ENCODE assay signal across 15 mouse cellular contexts in the genomic region with DNA sequence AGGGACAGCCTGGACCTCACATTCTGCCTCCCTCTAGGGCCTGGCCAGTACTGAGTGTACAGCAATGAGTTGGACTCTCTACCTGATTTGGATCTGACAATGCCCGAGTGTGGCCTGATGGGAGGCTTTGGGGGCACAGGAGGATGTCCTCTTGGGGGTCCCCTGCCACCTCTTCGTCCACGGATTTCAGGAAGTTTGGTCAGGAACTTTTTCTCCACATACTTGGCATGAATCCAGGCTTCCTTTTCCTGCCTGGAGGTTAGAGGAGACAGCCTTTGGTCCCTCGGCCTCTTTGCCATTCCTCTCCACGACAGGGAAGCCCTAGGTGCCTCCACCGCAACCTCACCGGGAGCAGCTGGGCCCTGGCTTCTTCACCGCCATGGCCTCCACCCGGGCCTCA. TPM values are rescaled to one million over a fixed set of nuclear protein-coding genes. Genes with fewer than 3 reads are reported as not detected.
A peak's percentile ranks its signal among the peaks of the same experiment; 100 is the strongest.
DNase-seq lines count a peak whose midpoint lies in the region; ATAC-seq and TF ChIP-seq lines count a peak whose summit lies in the region.
"Had no signal": no experiment of that assay in that cellular context is flagged by ENCODE, and none has a peak within 500 bp of the region (broad histone marks: within the 10 kb centered on the region; RNA-seq: fewer than 3 reads in every experiment).

No protein-coding gene starts in this region.

- no peaks in the 10 kb centered on the region for H3K9me3 ChIP-seq in forebrain, embryonic 10.5 days
- H3K9me3 ChIP-seq in forebrain, postnatal 0 days (ENCODE audit: low read length) = no peaks in the 10 kb centered on the region
- H3K9me3 ChIP-seq in limb, embryonic 10.5 days (replicated peaks) = no peaks in the 10 kb centered on the region
- H3K9me3 ChIP-seq: embryonic facial prominence, embryonic 15.5 days; limb, embryonic 12.5 days had no signal

- no peak for TF ChIP-seq CTCF in forebrain, postnatal 0 days (IDR thresholded peaks at IDR 0.05; ENCODE audit: low read depth)
- TF ChIP-seq CTCF in kidney, adult 2 months (conservative IDR thresholded peaks at IDR 0.05; ENCODE audit: insufficient read depth, insufficient read length, low read depth, low read length) = no peak

- 89% methylated on average over 9 of the region's 9 CpGs for WGBS in forebrain, embryonic 10.5 days
- WGBS in forebrain, postnatal 0 days = 83% methylated on average over 9 of the region's 9 CpGs
- 39% methylated on average over 9 of the region's 9 CpGs for WGBS in kidney, adult 2 months
- WGBS in limb, embryonic 10.5 days = 83% methylated on average over 9 of the region's 9 CpGs

- H3K36me3 ChIP-seq in forebrain, embryonic 10.5 days (replicated peaks) = no peaks in the 10 kb centered on the region
- no peaks in the 10 kb centered on the region for H3K36me3 ChIP-seq in forebrain, postnatal 0 days (ENCODE audit: insufficient read depth)
- no peaks in the 10 kb centered on the region for H3K36me3 ChIP-seq in kidney, adult 2 months (ENCODE audit: control insufficient read depth, insufficient read depth, low read length)
- H3K36me3 ChIP-seq in limb, embryonic 10.5 days = no peaks in the 10 kb centered on the region
- H3K36me3 ChIP-seq: embryonic facial prominence, embryonic 15.5 days; limb, embryonic 12.5 days had no signal

- no peak overlapping the region for H3K4me3 ChIP-seq in forebrain, embryonic 10.5 days
- no peak overlapping the region for H3K4me3 ChIP-seq in forebrain, postnatal 0 days (ENCODE audit: low read depth, low read length)
- H3K4me3 ChIP-seq in kidney, adult 2 months (ENCODE audit: insufficient read depth, low read depth, low read length) = peak overlapping the region; percentile 21; the same call in 1 of the 2 replicates
- H3K4me3 ChIP-seq in brown adipose tissue, adult 24 weeks (ENCODE audit: insufficient read depth, low read depth, low read length) = peak overlapping the region; percentile 49
- H3K4me3 ChIP-seq in limb, embryonic 10.5 days = no peak overlapping the region
- H3K4me3 ChIP-seq: embryonic facial prominence, embryonic 15.5 days; limb, embryonic 12.5 days had no signal

- no peak overlapping the region for H3K9ac ChIP-seq in forebrain, postnatal 0 days
- H3K9ac ChIP-seq: embryonic facial prominence, embryonic 15.5 days; limb, embryonic 12.5 days had no signal

- no peak overlapping the region for H3K4me2 ChIP-seq in forebrain, postnatal 0 days (ENCODE audit: low read depth)
- H3K4me2 ChIP-seq: embryonic facial prominence, embryonic 15.5 days; limb, embryonic 12.5 days had no signal

- DNase-seq in forebrain, embryonic 10.5 days (ENCODE audit: extremely low spot score, low spot score) = no peak
- no peak for DNase-seq in forebrain, postnatal 0 days
- peak; percentile 62 for DNase-seq in kidney, adult 2 months
- DNase-seq in kidney, adult 11 months = no peak
- DNase-seq in limb, embryonic 10.5 days (ENCODE audit: low spot score) = no peak
- no peak for DNase-seq in cerebellum, postnatal 4 days (ENCODE audit: low spot score in 2 of 2)
- DNase-seq: layer of hippocampus, adult 9-11 months had no signal

- H3K27ac ChIP-seq in forebrain, embryonic 10.5 days = peak overlapping the region; percentile 41; the same call in 1 of the 2 replicates
- no peak overlapping the region for H3K27ac ChIP-seq in forebrain, postnatal 0 days (ENCODE audit: low read depth, low read length)
- peak overlapping the region; percentile 48 for H3K27ac ChIP-seq in kidney, adult 2 months (ENCODE audit: insufficient read depth, low read depth, low read length)
- H3K27ac ChIP-seq in brown adipose tissue, adult 24 weeks (replicated peaks; ENCODE audit: low read depth, low read length) = peak overlapping the region; percentile 85
- 0 out of 2 replicates have a peak overlapping the region, but pooled peaks have one; percentile 27 for H3K27ac ChIP-seq in limb, embryonic 10.5 days
- H3K27ac ChIP-seq: limb, embryonic 12.5 days had no signal

- TF ChIP-seq POLR2A in kidney, adult 2 months (IDR thresholded peaks at IDR 0.05; ENCODE audit: low read depth, low read length) = no peak

- peaks cover 28% of the 10 kb centered on the region for H3K27me3 ChIP-seq in forebrain, embryonic 10.5 days (ENCODE audit: poor library complexity, severe bottlenecking)
- no peaks in the 10 kb centered on the region; the same call in 1 of the 2 replicates for H3K27me3 ChIP-seq in forebrain, postnatal 0 days (ENCODE audit: insufficient read depth, low read length)
- H3K27me3 ChIP-seq in kidney, adult 2 months (replicated peaks; ENCODE audit: control insufficient read depth, insufficient read depth, low read length) = no peaks in the 10 kb centered on the region
- no peaks in the 10 kb centered on the region for H3K27me3 ChIP-seq in limb, embryonic 10.5 days (ENCODE audit: low read depth, poor library complexity, severe bottlenecking)
- H3K27me3 ChIP-seq: embryonic facial prominence, embryonic 15.5 days; limb, embryonic 12.5 days had no signal

- H3K4me1 ChIP-seq in forebrain, embryonic 10.5 days = peaks cover 35% of the 10 kb centered on the region
- H3K4me1 ChIP-seq in forebrain, postnatal 0 days (ENCODE audit: insufficient read depth) = peaks cover 9% of the 10 kb centered on the region; the same call in 1 of the 2 replicates
- peaks cover 11% of the 10 kb centered on the region; the same call in 1 of the 2 replicates for H3K4me1 ChIP-seq in kidney, adult 2 months (ENCODE audit: control insufficient read depth, insufficient read depth, low read length)
- H3K4me1 ChIP-seq in brown adipose tissue, adult 24 weeks (ENCODE audit: control insufficient read depth, insufficient read depth, insufficient read length, low read length) = peaks cover 8% of the 10 kb centered on the region
- H3K4me1 ChIP-seq in limb, embryonic 10.5 days = peaks cover 32% of the 10 kb centered on the region

- ATAC-seq in forebrain, postnatal 0 days = no peak
- no peak for ATAC-seq in erythroid progenitor cell, adult 5-6 weeks (replicated peaks; ENCODE audit: low FRiP score, poor library complexity, severe bottlenecking)
- ATAC-seq: forebrain, embryonic 16.5 days had no signal

RNA-seq across cellular contexts. Expression of gene Kctd11, which starts 3.0 kb away (rescaled TPM):
- 4.8 and 6.7 TPM in 2 replicates for polyA plus RNA-seq in forebrain, embryonic 10.5 days (2016; fragmentation: Nextera tagmentation; extraction: Ambion mirVana)
- 1.0 and 1.3 TPM in 2 replicates for total RNA-seq in forebrain, postnatal 0 days (2014; rRNA removed)
- 0.58 and 0.88 TPM in 2 replicates for polyA plus RNA-seq in forebrain, postnatal 0 days (2015; fragmentation: Nextera tagmentation; extraction: Ambion mirVana)
- polyA plus RNA-seq in kidney, adult 2 months (2012; rRNA removed) = 4.8 TPM in 2 replicates
- 2.5 and 3.3 TPM in 2 replicates for polyA plus RNA-seq in brown adipose tissue, adult 24 weeks (2012; ENCODE audit: insufficient read depth, insufficient read length, missing spikeins)
- polyA plus RNA-seq in limb, embryonic 10.5 days (2016; fragmentation: Nextera tagmentation; extraction: Ambion mirVana) = 6.1 and 6.4 TPM in 2 replicates
- 0.72 and 0.84 TPM in 2 replicates for total RNA-seq in erythroid progenitor cell, adult 5-6 weeks (2015; ENCODE audit: low replicate concordance)
- total RNA-seq in erythroid progenitor cell, adult 5-6 weeks (2017; ENCODE audit: low replicate concordance) = 0.13 TPM in 1 of 2 replicates, not detected in the other

RNA-seq across cellular contexts. Expression of gene Tmem95, which starts 6.4 kb away (rescaled TPM):
- polyA plus RNA-seq in forebrain, embryonic 10.5 days (2016; fragmentation: Nextera tagmentation; extraction: Ambion mirVana) = not detected in 2 replicates
- not detected in 2 replicates for total RNA-seq in forebrain, postnatal 0 days (2014; rRNA removed)
- not detected in 2 replicates for polyA plus RNA-seq in forebrain, postnatal 0 days (2015; fragmentation: Nextera tagmentation; extraction: Ambion mirVana)
- not detected in 2 replicates for polyA plus RNA-seq in kidney, adult 2 months (2012; rRNA removed)
- polyA plus RNA-seq in brown adipose tissue, adult 24 weeks (2012; ENCODE audit: insufficient read depth, insufficient read length, missing spikeins) = not detected in 2 replicates
- polyA plus RNA-seq in limb, embryonic 10.5 days (2016; fragmentation: Nextera tagmentation; extraction: Ambion mirVana) = not detected in 2 replicates
- total RNA-seq in erythroid progenitor cell, adult 5-6 weeks (2015; ENCODE audit: low replicate concordance) = not detected in 2 replicates
- not detected in 2 replicates for total RNA-seq in erythroid progenitor cell, adult 5-6 weeks (2017; ENCODE audit: low replicate concordance)
- total RNA-seq: megakaryocyte-erythroid progenitor cell, adult 5-6 weeks had no signal
- polyA plus RNA-seq: brain, embryonic 14.5 days; forebrain, embryonic 16.5 days; gonadal fat pad, adult 2 months; limb, embryonic 12.5 days had no signal

RNA-seq across cellular contexts. Expression of gene Acap1, which starts 11.1 kb away (rescaled TPM):
- polyA plus RNA-seq in forebrain, embryonic 10.5 days (2016; fragmentation: Nextera tagmentation; extraction: Ambion mirVana) = 0.84 and 1.3 TPM in 2 replicates
- 0.90 TPM in 1 of 2 replicates, not detected in the other for total RNA-seq in forebrain, postnatal 0 days (2014; rRNA removed)
- 0.26 and 0.48 TPM in 2 replicates for polyA plus RNA-seq in forebrain, postnatal 0 days (2015; fragmentation: Nextera tagmentation; extraction: Ambion mirVana)
- polyA plus RNA-seq in kidney, adult 2 months (2012; rRNA removed) = 1.7 and 6.1 TPM in 2 replicates
- polyA plus RNA-seq in brown adipose tissue, adult 24 weeks (2012; ENCODE audit: insufficient read depth, insufficient read length, missing spikeins) = not detected in 2 replicates
- 0.93 and 1.7 TPM in 2 replicates for polyA plus RNA-seq in limb, embryonic 10.5 days (2016; fragmentation: Nextera tagmentation; extraction: Ambion mirVana)
- 9.4 and 12.6 TPM in 2 replicates for total RNA-seq in erythroid progenitor cell, adult 5-6 weeks (2015; ENCODE audit: low replicate concordance)
- 8.5 and 11.6 TPM in 2 replicates for total RNA-seq in erythroid progenitor cell, adult 5-6 weeks (2017; ENCODE audit: low replicate concordance)

RNA-seq across cellular contexts. Expression of gene 2810408A11Rik, which starts 16.5 kb away (rescaled TPM):
- 11.9 and 12.2 TPM in 2 replicates for polyA plus RNA-seq in forebrain, embryonic 10.5 days (2016; fragmentation: Nextera tagmentation; extraction: Ambion mirVana)
- total RNA-seq in forebrain, postnatal 0 days (2014; rRNA removed) = 9.2 and 10.5 TPM in 2 replicates
- 10.6 and 11.4 TPM in 2 replicates for polyA plus RNA-seq in forebrain, postnatal 0 days (2015; fragmentation: Nextera tagmentation; extraction: Ambion mirVana)
- 0.94 and 0.99 TPM in 2 replicates for polyA plus RNA-seq in kidney, adult 2 months (2012; rRNA removed)
- polyA plus RNA-seq in brown adipose tissue, adult 24 weeks (2012; ENCODE audit: insufficient read depth, insufficient read length, missing spikeins) = 3.2 TPM in 1 of 2 replicates, not detected in the other
- 20.2 and 25.8 TPM in 2 replicates for polyA plus RNA-seq in limb, embryonic 10.5 days (2016; fragmentation: Nextera tagmentation; extraction: Ambion mirVana)
- total RNA-seq in erythroid progenitor cell, adult 5-6 weeks (2015; ENCODE audit: low replicate concordance) = 2.5 TPM in 1 of 2 replicates, not detected in the other
- total RNA-seq in erythroid progenitor cell, adult 5-6 weeks (2017; ENCODE audit: low replicate concordance) = 0.51 TPM in 1 of 2 replicates, not detected in the other

RNA-seq across cellular contexts. Expression of gene Neurl4, which starts 16.6 kb away (rescaled TPM):
- polyA plus RNA-seq in forebrain, embryonic 10.5 days (2016; fragmentation: Nextera tagmentation; extraction: Ambion mirVana) = 14.3 and 14.8 TPM in 2 replicates
- 97.4 and 155 TPM in 2 replicates for total RNA-seq in forebrain, postnatal 0 days (2014; rRNA removed)
- polyA plus RNA-seq in forebrain, postnatal 0 days (2015; fragmentation: Nextera tagmentation; extraction: Ambion mirVana) = 15.6 and 18.2 TPM in 2 replicates
- 72.0 and 80.1 TPM in 2 replicates for polyA plus RNA-seq in kidney, adult 2 months (2012; rRNA removed)
- 16.9 and 18.4 TPM in 2 replicates for polyA plus RNA-seq in brown adipose tissue, adult 24 weeks (2012; ENCODE audit: insufficient read depth, insufficient read length, missing spikeins)
- polyA plus RNA-seq in limb, embryonic 10.5 days (2016; fragmentation: Nextera tagmentation; extraction: Ambion mirVana) = 12.6 and 13.3 TPM in 2 replicates
- total RNA-seq in erythroid progenitor cell, adult 5-6 weeks (2015; ENCODE audit: low replicate concordance) = 8.6 and 8.8 TPM in 2 replicates
- 23.2 and 59.7 TPM in 2 replicates for total RNA-seq in erythroid progenitor cell, adult 5-6 weeks (2017; ENCODE audit: low replicate concordance)

Comparison
In these comparisons a context has a peak if more than half of its experiments do, and no peak if none do; other contexts are left out.
1. H3K4me3 ChIP-seq: peak in kidney, adult 2 months (single experiment) and brown adipose tissue, adult 24 weeks (single experiment); none in forebrain, embryonic 10.5 days (single experiment), forebrain, postnatal 0 days (single experiment) and limb, embryonic 10.5 days (single experiment).